14 mouse cellular contexts compared by ENCODE assay signal in genomic region chr17:44328147-44328482, GRCm38 (mm10).
DNase-seq lines count a peak whose midpoint lies in the region; ATAC-seq and TF ChIP-seq lines count a peak whose summit lies in the region.
"Had no signal": no experiment of that assay in that cellular context is flagged by ENCODE, and none has a peak within 500 bp of the region (broad histone marks: within the 10 kb centered on the region; RNA-seq: fewer than 3 reads in every experiment).

No protein-coding gene starts in this region.

- H3K27ac ChIP-seq in kidney, embryonic 15.5 days = no peak overlapping the region
- no peak overlapping the region for H3K27ac ChIP-seq in kidney, adult 2 months (ENCODE audit: insufficient read depth, low read depth, low read length)
- H3K27ac ChIP-seq in embryonic facial prominence, embryonic 10.5 days (replicated peaks) = peak overlapping the region; percentile 65
- H3K27ac ChIP-seq in forebrain, embryonic 16.5 days (ENCODE audit: low read length) = no peak overlapping the region
- no peak overlapping the region for H3K27ac ChIP-seq in limb, embryonic 13.5 days
- H3K27ac ChIP-seq: liver, embryonic 14.5 days had no signal

- no peak overlapping the region for H3K4me3 ChIP-seq in kidney, embryonic 15.5 days (replicated peaks)
- H3K4me3 ChIP-seq in kidney, adult 2 months (ENCODE audit: insufficient read depth, low read depth, low read length) = no peak overlapping the region
- no peak overlapping the region for H3K4me3 ChIP-seq in embryonic facial prominence, embryonic 10.5 days
- H3K4me3 ChIP-seq in forebrain, embryonic 16.5 days (replicated peaks; ENCODE audit: low read length) = peak overlapping the region; percentile 11; the same call in 1 of the 2 replicates
- H3K4me3 ChIP-seq in limb, embryonic 13.5 days = peak overlapping the region; percentile 5

- no peaks in the 10 kb centered on the region for H3K36me3 ChIP-seq in kidney, embryonic 15.5 days
- H3K36me3 ChIP-seq in kidney, adult 2 months (ENCODE audit: control insufficient read depth, insufficient read depth, low read length) = no peaks in the 10 kb centered on the region
- H3K36me3 ChIP-seq in embryonic facial prominence, embryonic 10.5 days (replicated peaks) = no peaks in the 10 kb centered on the region
- no peaks in the 10 kb centered on the region for H3K36me3 ChIP-seq in forebrain, embryonic 16.5 days (ENCODE audit: control insufficient read depth, insufficient read depth)
- H3K36me3 ChIP-seq in limb, embryonic 13.5 days = no peaks in the 10 kb centered on the region

- no peak for TF ChIP-seq CTCF in kidney, adult 2 months (conservative IDR thresholded peaks at IDR 0.05; ENCODE audit: insufficient read depth, insufficient read length, low read depth, low read length)

- H3K9ac ChIP-seq in kidney, embryonic 15.5 days = no peak overlapping the region
- 0 out of 2 replicates have a peak overlapping the region, but pooled peaks have one; percentile 0 for H3K9ac ChIP-seq in forebrain, embryonic 16.5 days (replicated peaks; ENCODE audit: low read depth, low read length)
- H3K9ac ChIP-seq in limb, embryonic 13.5 days = no peak overlapping the region
- H3K9ac ChIP-seq: liver, embryonic 14.5 days had no signal

- H3K4me2 ChIP-seq in kidney, embryonic 15.5 days = peak overlapping the region; percentile 24
- H3K4me2 ChIP-seq in forebrain, embryonic 16.5 days (ENCODE audit: low read length) = peak overlapping the region; percentile 37
- peak overlapping the region; percentile 52 for H3K4me2 ChIP-seq in limb, embryonic 13.5 days (replicated peaks)

- H3K4me1 ChIP-seq in kidney, embryonic 15.5 days = peaks cover 4% of the 10 kb centered on the region; the same call in 1 of the 2 replicates
- H3K4me1 ChIP-seq in kidney, adult 2 months (ENCODE audit: control insufficient read depth, insufficient read depth, low read length) = no peaks in the 10 kb centered on the region
- peaks cover 15% of the 10 kb centered on the region for H3K4me1 ChIP-seq in embryonic facial prominence, embryonic 10.5 days
- peaks cover 8% of the 10 kb centered on the region for H3K4me1 ChIP-seq in forebrain, embryonic 16.5 days (replicated peaks; ENCODE audit: control insufficient read depth, insufficient read depth, low read length)
- peaks cover 15% of the 10 kb centered on the region for H3K4me1 ChIP-seq in limb, embryonic 13.5 days

- ATAC-seq in kidney, embryonic 15.5 days (replicated peaks; ENCODE audit: low FRiP score) = no peak
- peak; percentile 50; the same call in 1 of the 2 replicates for ATAC-seq in forebrain, embryonic 16.5 days
- 0 out of 2 replicates have a peak, but pooled peaks have one; percentile 5 for ATAC-seq in limb, embryonic 13.5 days (ENCODE audit: low FRiP score, low read depth)
- ATAC-seq: CD4-positive, CD25-positive, alpha-beta regulatory T cell, adult 4 months had no signal

- WGBS in kidney, embryonic 15.5 days = 46% methylated on average over 5 of the region's 5 CpGs
- 48% methylated on average over 5 of the region's 5 CpGs for WGBS in kidney, adult 2 months
- WGBS in embryonic facial prominence, embryonic 10.5 days = 68% methylated on average over 5 of the region's 5 CpGs
- WGBS in forebrain, embryonic 16.5 days = 30% methylated on average over 5 of the region's 5 CpGs
- 27% methylated on average over 5 of the region's 5 CpGs for WGBS in limb, embryonic 13.5 days

- TF ChIP-seq POLR2A in kidney, adult 2 months (IDR thresholded peaks at IDR 0.05; ENCODE audit: low read depth, low read length) = no peak

- H3K9me3 ChIP-seq in kidney, embryonic 15.5 days (replicated peaks) = no peaks in the 10 kb centered on the region
- H3K9me3 ChIP-seq in embryonic facial prominence, embryonic 10.5 days = no peaks in the 10 kb centered on the region
- H3K9me3 ChIP-seq in forebrain, embryonic 16.5 days (ENCODE audit: control insufficient read depth, low read length) = no peaks in the 10 kb centered on the region
- no peaks in the 10 kb centered on the region for H3K9me3 ChIP-seq in limb, embryonic 13.5 days

- DNase-seq in kidney, adult 2 months = no peak
- DNase-seq in embryonic facial prominence, embryonic 10.5 days (ENCODE audit: low spot score) = no peak
- no peak for DNase-seq in layer of hippocampus, adult 9-11 months
- no peak for DNase-seq in embryo, embryonic 11 days
- DNase-seq in layer of hippocampus, postnatal 14 days (ENCODE audit: low spot score in 2 of 2) = no peak
- DNase-seq: heart, adult 18-20 months; heart, postnatal 10 days; layer of hippocampus, postnatal 36 days; right cerebral cortex, postnatal 14 days had no signal

- no peaks in the 10 kb centered on the region for H3K27me3 ChIP-seq in kidney, embryonic 15.5 days
- no peaks in the 10 kb centered on the region for H3K27me3 ChIP-seq in kidney, adult 2 months (replicated peaks; ENCODE audit: control insufficient read depth, insufficient read depth, low read length)
- H3K27me3 ChIP-seq in embryonic facial prominence, embryonic 10.5 days (replicated peaks; ENCODE audit: low read depth, poor library complexity, severe bottlenecking) = no peaks in the 10 kb centered on the region
- H3K27me3 ChIP-seq in forebrain, embryonic 16.5 days (replicated peaks; ENCODE audit: control insufficient read depth, insufficient read depth, low read length) = no peaks in the 10 kb centered on the region
- no peaks in the 10 kb centered on the region for H3K27me3 ChIP-seq in limb, embryonic 13.5 days

Comparison
In these comparisons a context has a peak if more than half of its experiments do, and no peak if none do; other contexts are left out.
1. H3K4me3 ChIP-seq: peak in forebrain, embryonic 16.5 days (single experiment) and limb, embryonic 13.5 days (single experiment); none in kidney, embryonic 15.5 days (single experiment), kidney, adult 2 months (single experiment) and embryonic facial prominence, embryonic 10.5 days (single experiment).
2. Peak in every context shown above with its lines, with median percentiles within 50 percentile points of each other: H3K4me2 ChIP-seq.